Mouse (Mus musculus) sigmoid colon, adult 10 weeks (tissue): ENCODE data around the gene Rhox3g. TPM values are rescaled to one million over a fixed set of nuclear protein-coding genes. Genes with fewer than 3 reads are reported as not detected.

Source experiments
- polyA plus RNA-seq: library from polyadenylated mRNA; stranded (reverse); fragments of 350-450 nt; fragmentation: Illumina TruSeq; extraction: RNeasy Lipid Tissue Mini Kit (QIAGEN cat#74804); gene quantifications from one replicate; pipeline ENCODE4 v1.2.3, GENCODE M21; 2014; ENCODE audit warnings: low read depth, low replicate concordance

Gene Rhox3g
- not detected for polyA plus RNA-seq

GRCm38 (mm10) chrX:37628512-37628911 is at the start of gene Rhox3g:
Gene Rhox3g, minus strand, starts transcription at chrX:37628612.

GRCm38 (mm10) chrX:37673177-37673576 is 44.8 kb upstream of the Rhox3g start, which contains the start of gene Rhox2h:
Gene Rhox2h, minus strand, starts transcription at chrX:37673277.

GRCm38 (mm10) chrX:37668664-37669063 is 40.3 kb upstream of the Rhox3g start, which contains the start of gene Rhox3h:
Gene Rhox3h, minus strand, starts transcription at chrX:37668764.

GRCm38 (mm10) chrX:37651227-37651626 is 22.8 kb upstream of the Rhox3g start, which contains the start of gene Rhox4g:
Gene Rhox4g, minus strand, starts transcription at chrX:37651327.

GRCm38 (mm10) chrX:37643370-37643769 is 15.0 kb upstream of the Rhox3g start, which contains the start of gene Rhox2g:
Gene Rhox2g, minus strand, starts transcription at chrX:37643470.

GRCm38 (mm10) chrX:37607604-37608003 is 20.8 kb downstream of the Rhox3g start, which contains the start of gene Rhox4f:
Gene Rhox4f, minus strand, starts transcription at chrX:37607704.

GRCm38 (mm10) chrX:37580692-37581091 is 47.7 kb downstream of the Rhox3g start, which contains the start of gene Rhox3f:
Gene Rhox3f, plus strand, starts transcription at chrX:37580992.

Other genes with a start within 250 kb of the Rhox3g start
- gene Rhox3a2, start 248.6 kb downstream of the Rhox3g start, polyA plus RNA-seq = not detected
- gene Rhox4a2, start 237.8 kb downstream of the Rhox3g start, polyA plus RNA-seq = not detected
- gene Rhox2b, start 216.5 kb downstream of the Rhox3g start, polyA plus RNA-seq = not detected
- not detected for gene Rhox4b, start 196.1 kb downstream of the Rhox3g start, polyA plus RNA-seq
- gene Rhox2c, start 174.9 kb downstream of the Rhox3g start, polyA plus RNA-seq = not detected
- not detected for gene Rhox3c, start 170.0 kb downstream of the Rhox3g start, polyA plus RNA-seq
- not detected for gene Rhox4c, start 148.3 kb downstream of the Rhox3g start, polyA plus RNA-seq
- not detected for gene Rhox2d, start 135.2 kb downstream of the Rhox3g start, polyA plus RNA-seq
- gene Rhox4d, start 114.3 kb downstream of the Rhox3g start, polyA plus RNA-seq = not detected
- not detected for gene Rhox2e, start 98.2 kb downstream of the Rhox3g start, polyA plus RNA-seq
- not detected for gene Rhox3e, start 86.6 kb downstream of the Rhox3g start, polyA plus RNA-seq
- not detected for gene Rhox4e, start 71.2 kb downstream of the Rhox3g start, polyA plus RNA-seq
- gene Rhox2f, start 57.2 kb downstream of the Rhox3g start, polyA plus RNA-seq = not detected
- not detected for gene Rhox3f, start 47.6 kb downstream of the Rhox3g start, polyA plus RNA-seq
- not detected for gene Rhox4f, start 20.9 kb downstream of the Rhox3g start, polyA plus RNA-seq
- gene Rhox2g, start 14.9 kb upstream of the Rhox3g start, polyA plus RNA-seq = not detected
- gene Rhox4g, start 22.7 kb upstream of the Rhox3g start, polyA plus RNA-seq = not detected
- gene Rhox3h, start 40.2 kb upstream of the Rhox3g start, polyA plus RNA-seq = not detected
- not detected for gene Rhox2h, start 44.7 kb upstream of the Rhox3g start, polyA plus RNA-seq
- gene Rhox5, start 176.2 kb upstream of the Rhox3g start, polyA plus RNA-seq = not detected
- gene Rhox6, start 198.3 kb upstream of the Rhox3g start, polyA plus RNA-seq = not detected
- not detected for gene Rhox7a, start 203.1 kb upstream of the Rhox3g start, polyA plus RNA-seq